Mouse (Mus musculus) left cerebral cortex, adult 9 months (tissue): ENCODE measurements around the gene Fzd10.

Source experiments
- DNase-seq, 2 experiments: peaks; one replicate each; pipeline ENCODE4 v3.0.0; 2022; ENCODE audit warnings: low spot score in 2 of 2

Fzd10 gene

GRCm38 (mm10) chr5:128601036-128602019, 684 bp downstream of the Fzd10 start:
- DNase-seq, result no peak

GRCm38 (mm10) chr5:128603693-128604092, 3.0 kb downstream of the Fzd10 start:
- DNase-seq, result no peak

- no peak for DNase-seq
Observed at GRCm38 (mm10) chr5:128606596-128606995, 6.0 kb downstream of the Fzd10 start.

GRCm38 (mm10) chr5:128609091-128609490, 8.4 kb downstream of the Fzd10 start:
- DNase-seq, result no peak

GRCm38 (mm10) chr5:128617621-128618020, 17.0 kb downstream of the Fzd10 start:
- DNase-seq, result no peak

- DNase-seq, result no peak
Observed at GRCm38 (mm10) chr5:128619987-128620386, 19.3 kb downstream of the Fzd10 start.

- DNase-seq, result no peak
Observed at GRCm38 (mm10) chr5:128620408-128620807, 19.8 kb downstream of the Fzd10 start.

- no peak for DNase-seq
Observed at GRCm38 (mm10) chr5:128627763-128628162, 27.1 kb downstream of the Fzd10 start.

- DNase-seq, result no peak
Observed at GRCm38 (mm10) chr5:128636648-128637047, 36.0 kb downstream of the Fzd10 start.

GRCm38 (mm10) chr5:128637071-128638015, 36.7 kb downstream of the Fzd10 start:
- no peak for DNase-seq

- DNase-seq, result no peak
Observed at GRCm38 (mm10) chr5:128638716-128639115, 38.1 kb downstream of the Fzd10 start.

GRCm38 (mm10) chr5:128643065-128643464, 42.4 kb downstream of the Fzd10 start:
- no peak for DNase-seq

- no peak for DNase-seq
Observed at GRCm38 (mm10) chr5:128645720-128646119, 45.1 kb downstream of the Fzd10 start.

GRCm38 (mm10) chr5:128646286-128646685, 45.6 kb downstream of the Fzd10 start:
- DNase-seq, result no peak

- DNase-seq, result no peak
Observed at GRCm38 (mm10) chr5:128647221-128647730, 46.6 kb downstream of the Fzd10 start.

- DNase-seq, result no peak
Observed at GRCm38 (mm10) chr5:128649336-128649897, 48.8 kb downstream of the Fzd10 start.
